Mouse (Mus musculus): ENCODE measurements at regions not wholly inside any gene's neighbourhood (a gene's known extent, or its start where the extent isn't known, plus 50 kb on each side); places are given as distances from the start of the nearest gene placed in this dataset.

- no peak overlapping the region for H3K4me3 ChIP-seq (ENCODE audit: low read length)
- 94% methylated on average over 1 of the region's 1 CpGs for WGBS
- H3K9ac ChIP-seq (ENCODE audit: low read depth, low read length), result no peak overlapping the region
- H3K27me3 ChIP-seq (replicated peaks; ENCODE audit: control insufficient read depth, insufficient read depth, low read length), result no peaks in the 10 kb centered on the region
- no peaks in the 10 kb centered on the region for H3K36me3 ChIP-seq (ENCODE audit: control insufficient read depth, insufficient read depth, low read length)
- no peaks in the 10 kb centered on the region for H3K4me1 ChIP-seq (ENCODE audit: control insufficient read depth, insufficient read depth, low read depth, low read length)
- H3K4me2 ChIP-seq (ENCODE audit: low read length), result no peak overlapping the region
- no peak for ATAC-seq
- H3K27ac ChIP-seq (ENCODE audit: low read depth, low read length), result no peak overlapping the region
- H3K9me3 ChIP-seq (ENCODE audit: control insufficient read depth, low read length), result no peaks in the 10 kb centered on the region
These were observed 864.2 kb upstream of the A1bg start for GRCm38 (mm10) chr15:61787046-61787445.

- Histone ChIP-seq H3K27ac (ENCODE audit: low read depth, low read length) (no peak overlapping the region), H3K9ac (ENCODE audit: low read depth, low read length) (no peak overlapping the region), H3K27me3 (replicated peaks; ENCODE audit: control insufficient read depth, insufficient read depth, low read length) (no peaks in the 10 kb centered on the region), H3K9me3 (ENCODE audit: control insufficient read depth, low read length) (no peaks in the 10 kb centered on the region), H3K4me1 (ENCODE audit: control insufficient read depth, insufficient read depth, low read depth, low read length) (no peaks in the 10 kb centered on the region), H3K36me3 (ENCODE audit: control insufficient read depth, insufficient read depth, low read length) (no peaks in the 10 kb centered on the region), H3K4me2 (ENCODE audit: low read length) (no peak overlapping the region), H3K4me3 (ENCODE audit: low read length) (no peak overlapping the region)
- 81% methylated on average over 2 of the region's 2 CpGs for WGBS
- ATAC-seq, result no peak
These were observed 858.7 kb upstream of the A1bg start for GRCm38 (mm10) chr15:61781531-61781930.

GRCm38 (mm10) chr15:61772996-61773395, 850.2 kb upstream of the A1bg start:
- no peak overlapping the region for H3K4me2 ChIP-seq (ENCODE audit: low read length)
- H3K27me3 ChIP-seq (replicated peaks; ENCODE audit: control insufficient read depth, insufficient read depth, low read length), result no peaks in the 10 kb centered on the region
- WGBS, result 97% methylated on average over 4 of the region's 4 CpGs
- ATAC-seq, result no peak
- H3K36me3 ChIP-seq (ENCODE audit: control insufficient read depth, insufficient read depth, low read length), result no peaks in the 10 kb centered on the region
- no peaks in the 10 kb centered on the region; the same call in 1 of the 2 replicates for H3K4me1 ChIP-seq (ENCODE audit: control insufficient read depth, insufficient read depth, low read depth, low read length)
- no peaks in the 10 kb centered on the region for H3K9me3 ChIP-seq (ENCODE audit: control insufficient read depth, low read length)
- no peak overlapping the region for H3K9ac ChIP-seq (ENCODE audit: low read depth, low read length)
- no peak overlapping the region for H3K4me3 ChIP-seq (ENCODE audit: low read length)
- no peak overlapping the region for H3K27ac ChIP-seq (ENCODE audit: low read depth, low read length)

- H3K27ac ChIP-seq (ENCODE audit: low read depth, low read length), result no peak overlapping the region
- H3K4me2 ChIP-seq (ENCODE audit: low read length), result no peak overlapping the region
- H3K4me3 ChIP-seq (ENCODE audit: low read length), result no peak overlapping the region
- 66% methylated on average over 14 of the region's 14 CpGs for WGBS
- H3K27me3 ChIP-seq (replicated peaks; ENCODE audit: control insufficient read depth, insufficient read depth, low read length), result no peaks in the 10 kb centered on the region
- no peak overlapping the region for H3K9ac ChIP-seq (ENCODE audit: low read depth, low read length)
- no peaks in the 10 kb centered on the region for H3K36me3 ChIP-seq (ENCODE audit: control insufficient read depth, insufficient read depth, low read length)
- H3K9me3 ChIP-seq (ENCODE audit: control insufficient read depth, low read length), result no peaks in the 10 kb centered on the region
- no peak for ATAC-seq
- no peaks in the 10 kb centered on the region; the same call in 1 of the 2 replicates for H3K4me1 ChIP-seq (ENCODE audit: control insufficient read depth, insufficient read depth, low read depth, low read length)
These were observed 848.1 kb upstream of the A1bg start for GRCm38 (mm10) chr15:61770721-61771542.

GRCm38 (mm10) chr15:61766544-61767094, 843.8 kb upstream of the A1bg start:
- H3K36me3 ChIP-seq (ENCODE audit: control insufficient read depth, insufficient read depth, low read length), result no peaks in the 10 kb centered on the region
- no peaks in the 10 kb centered on the region for H3K27me3 ChIP-seq (replicated peaks; ENCODE audit: control insufficient read depth, insufficient read depth, low read length)
- H3K4me2 ChIP-seq (ENCODE audit: low read length), result no peak overlapping the region
- H3K4me1 ChIP-seq (ENCODE audit: control insufficient read depth, insufficient read depth, low read depth, low read length), result no peaks in the 10 kb centered on the region; the same call in 1 of the 2 replicates
- no peak overlapping the region for H3K4me3 ChIP-seq (ENCODE audit: low read length)
- 39% methylated on average over 2 of the region's 2 CpGs for WGBS
- no peak overlapping the region for H3K27ac ChIP-seq (ENCODE audit: low read depth, low read length)
- no peak for ATAC-seq
- no peaks in the 10 kb centered on the region for H3K9me3 ChIP-seq (ENCODE audit: control insufficient read depth, low read length)
- H3K9ac ChIP-seq (ENCODE audit: low read depth, low read length), result no peak overlapping the region

- Histone ChIP-seq H3K4me2 (ENCODE audit: low read length) (no peak overlapping the region), H3K9me3 (ENCODE audit: control insufficient read depth, low read length) (no peaks in the 10 kb centered on the region), H3K4me3 (ENCODE audit: low read length) (no peak overlapping the region), H3K27me3 (replicated peaks; ENCODE audit: control insufficient read depth, insufficient read depth, low read length) (no peaks in the 10 kb centered on the region), H3K36me3 (ENCODE audit: control insufficient read depth, insufficient read depth, low read length) (no peaks in the 10 kb centered on the region), H3K9ac (ENCODE audit: low read depth, low read length) (no peak overlapping the region), H3K4me1 (ENCODE audit: control insufficient read depth, insufficient read depth, low read depth, low read length) (no peaks in the 10 kb centered on the region), H3K27ac (ENCODE audit: low read depth, low read length) (no peak overlapping the region)
- 86% methylated on average over 2 of the region's 2 CpGs for WGBS
- no peak for ATAC-seq
These were observed 831.0 kb upstream of the A1bg start for GRCm38 (mm10) chr15:61753802-61754201.

- no peaks in the 10 kb centered on the region for H3K4me1 ChIP-seq (ENCODE audit: control insufficient read depth, insufficient read depth, low read depth, low read length)
- no peaks in the 10 kb centered on the region for H3K36me3 ChIP-seq (ENCODE audit: control insufficient read depth, insufficient read depth, low read length)
- H3K9ac ChIP-seq (ENCODE audit: low read depth, low read length), result no peak overlapping the region
- no peak overlapping the region for H3K4me2 ChIP-seq (ENCODE audit: low read length)
- H3K4me3 ChIP-seq (ENCODE audit: low read length), result no peak overlapping the region
- WGBS, result 55% methylated on average over 1 of the region's 1 CpGs
- no peak overlapping the region for H3K27ac ChIP-seq (ENCODE audit: low read depth, low read length)
- ATAC-seq, result no peak
- no peaks in the 10 kb centered on the region for H3K9me3 ChIP-seq (ENCODE audit: control insufficient read depth, low read length)
- H3K27me3 ChIP-seq (replicated peaks; ENCODE audit: control insufficient read depth, insufficient read depth, low read length), result no peaks in the 10 kb centered on the region
These were observed 800.9 kb upstream of the A1bg start for GRCm38 (mm10) chr15:61723696-61724095.

GRCm38 (mm10) chr15:61718486-61718885, 795.7 kb upstream of the A1bg start:
- Histone ChIP-seq H3K4me1 (ENCODE audit: control insufficient read depth, insufficient read depth, low read depth, low read length) (no peaks in the 10 kb centered on the region), H3K4me2 (ENCODE audit: low read length) (no peak overlapping the region), H3K27me3 (replicated peaks; ENCODE audit: control insufficient read depth, insufficient read depth, low read length) (no peaks in the 10 kb centered on the region), H3K36me3 (ENCODE audit: control insufficient read depth, insufficient read depth, low read length) (no peaks in the 10 kb centered on the region), H3K9me3 (ENCODE audit: control insufficient read depth, low read length) (no peaks in the 10 kb centered on the region), H3K9ac (ENCODE audit: low read depth, low read length) (no peak overlapping the region), H3K27ac (ENCODE audit: low read depth, low read length) (no peak overlapping the region), H3K4me3 (ENCODE audit: low read length) (no peak overlapping the region)
- no peak for ATAC-seq

- 81% methylated on average over 1 of the region's 1 CpGs for WGBS
- no peaks in the 10 kb centered on the region for H3K9me3 ChIP-seq (ENCODE audit: control insufficient read depth, low read length)
- no peak overlapping the region for H3K4me2 ChIP-seq (ENCODE audit: low read length)
- ATAC-seq, result no peak
- no peaks in the 10 kb centered on the region for H3K4me1 ChIP-seq (ENCODE audit: control insufficient read depth, insufficient read depth, low read depth, low read length)
- no peak overlapping the region for H3K9ac ChIP-seq (ENCODE audit: low read depth, low read length)
- H3K27me3 ChIP-seq (replicated peaks; ENCODE audit: control insufficient read depth, insufficient read depth, low read length), result no peaks in the 10 kb centered on the region
- no peak overlapping the region for H3K4me3 ChIP-seq (ENCODE audit: low read length)
- H3K36me3 ChIP-seq (ENCODE audit: control insufficient read depth, insufficient read depth, low read length), result no peaks in the 10 kb centered on the region
- no peak overlapping the region for H3K27ac ChIP-seq (ENCODE audit: low read depth, low read length)
These were observed 794.4 kb upstream of the A1bg start for GRCm38 (mm10) chr15:61717216-61717615.

All from hindbrain, embryonic 16.5 days (tissue).